Mouse (Mus musculus) telencephalon, adult 2 months (tissue): Measurements from ENCODE around the gene Piwil4.
"Not testable (repeated sequence)": the region's sequence is repeated elsewhere in the genome, so short reads cannot be mapped to it uniquely, and the experiment has no call there.

Experiments
- DNase-seq: peaks from one replicate; pipeline ENCODE4 v3.0.0-alpha.2; 2011; ENCODE audit warnings: low read depth, low spot score

Piwil4 gene

GRCm38 (mm10) chr9:14671965-14672364 is 68.6 kb downstream of the Piwil4 start:
- not testable (repeated sequence) for DNase-seq

DNA sequence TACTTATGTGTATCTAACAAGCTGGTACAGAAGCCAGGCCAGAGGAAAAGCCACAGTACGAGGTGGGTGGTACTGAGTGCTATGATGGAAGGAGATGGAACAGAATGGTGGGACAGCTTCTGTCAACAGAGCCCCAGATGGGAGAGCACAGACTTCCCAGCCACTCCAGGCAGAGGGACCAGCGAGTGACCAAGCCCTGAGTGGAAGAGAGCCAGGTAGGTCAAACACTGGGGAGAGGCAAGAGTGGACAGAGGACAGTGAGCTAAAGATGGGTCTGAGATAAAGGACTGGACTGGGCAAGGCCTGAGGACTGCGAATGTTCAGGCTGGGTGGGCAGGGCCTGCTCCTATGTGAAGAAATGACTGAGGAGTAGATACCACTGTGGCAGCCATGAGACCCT is 72.2 kb downstream of the Piwil4 start:
- no peak for DNase-seq

DNA sequence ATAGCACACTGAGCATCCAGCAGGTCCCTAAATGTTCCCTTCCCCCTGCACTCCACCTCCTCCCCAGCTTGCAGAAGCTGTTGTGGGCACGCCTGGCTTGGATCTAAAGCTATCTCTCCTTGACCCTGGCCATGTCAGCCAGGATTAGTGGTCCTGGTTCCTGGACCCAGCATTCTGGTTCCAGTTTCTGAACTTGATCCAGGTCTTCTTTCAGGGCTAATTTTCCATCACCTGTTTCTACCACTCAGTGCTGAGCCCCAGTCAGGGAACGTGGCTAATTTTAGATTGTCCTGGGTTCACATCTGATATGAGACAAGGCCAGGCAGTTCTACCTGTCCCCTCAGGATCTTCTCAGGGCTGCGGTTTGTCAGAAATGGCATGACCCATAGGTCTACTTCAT is 74.5 kb downstream of the Piwil4 start:
- DNase-seq, result no peak

GRCm38 (mm10) chr9:14663591-14663990 is 76.9 kb downstream of the Piwil4 start:
- no peak for DNase-seq

DNA sequence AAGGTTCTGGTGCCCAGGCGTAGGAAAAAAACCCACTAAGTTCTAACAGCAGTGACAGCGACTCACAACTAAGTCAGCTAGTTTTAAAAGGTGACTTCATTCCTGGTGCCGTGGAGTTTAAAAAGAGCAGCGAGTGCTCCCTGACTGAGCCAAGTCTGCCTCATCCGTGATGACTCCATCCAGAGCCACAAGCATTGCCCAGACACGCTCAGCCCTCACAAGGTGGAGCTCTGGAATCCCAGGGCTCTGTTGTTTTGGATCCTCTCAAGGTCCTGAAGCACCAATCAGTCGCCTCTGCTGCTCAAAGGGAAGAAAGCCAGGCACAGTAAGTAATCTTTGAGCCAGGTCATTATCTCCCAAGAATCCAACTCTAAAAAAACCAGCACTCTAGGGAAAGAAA is 77.7 kb downstream of the Piwil4 start:
- no peak for DNase-seq

DNA sequence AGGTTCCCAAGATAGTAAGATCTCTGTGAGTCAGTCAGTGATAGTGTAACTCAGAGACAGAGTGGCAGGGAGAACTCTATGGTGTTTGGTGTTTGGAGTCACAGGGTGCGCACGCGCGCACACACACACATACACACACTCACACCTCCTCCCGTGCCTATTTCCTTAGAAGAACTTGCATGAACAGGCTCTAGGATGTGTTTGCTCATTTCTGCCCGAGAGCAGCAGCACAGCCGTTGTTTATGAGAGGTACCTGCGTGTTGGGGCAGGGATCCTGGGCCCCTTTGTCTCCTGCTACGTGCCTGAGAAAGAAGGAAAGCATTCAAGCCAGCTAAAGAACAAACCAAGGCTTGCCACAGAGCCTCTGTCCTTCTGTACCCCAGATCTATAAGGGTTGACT is 78.4 kb downstream of the Piwil4 start:
- no peak for DNase-seq

DNA sequence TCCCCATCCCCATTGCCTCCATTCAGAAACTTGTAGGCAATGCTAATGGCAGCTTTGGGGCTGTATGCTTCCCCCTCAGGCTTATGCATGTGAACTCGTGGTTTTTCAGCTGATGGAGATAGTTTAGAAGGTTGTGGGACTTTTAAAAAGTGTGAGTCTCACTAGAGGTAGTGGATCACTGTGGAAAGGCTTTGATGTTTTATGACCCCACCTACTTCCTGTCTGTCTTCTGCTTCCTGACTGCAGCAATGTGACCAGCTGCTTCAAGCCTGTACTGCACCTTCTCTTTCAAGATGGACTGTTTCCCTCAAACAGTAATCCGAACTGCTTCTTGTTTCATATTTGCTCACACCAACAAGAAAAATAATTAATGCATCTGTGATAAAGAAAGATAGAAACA is 82.6 kb downstream of the Piwil4 start:
- no peak for DNase-seq

DNA sequence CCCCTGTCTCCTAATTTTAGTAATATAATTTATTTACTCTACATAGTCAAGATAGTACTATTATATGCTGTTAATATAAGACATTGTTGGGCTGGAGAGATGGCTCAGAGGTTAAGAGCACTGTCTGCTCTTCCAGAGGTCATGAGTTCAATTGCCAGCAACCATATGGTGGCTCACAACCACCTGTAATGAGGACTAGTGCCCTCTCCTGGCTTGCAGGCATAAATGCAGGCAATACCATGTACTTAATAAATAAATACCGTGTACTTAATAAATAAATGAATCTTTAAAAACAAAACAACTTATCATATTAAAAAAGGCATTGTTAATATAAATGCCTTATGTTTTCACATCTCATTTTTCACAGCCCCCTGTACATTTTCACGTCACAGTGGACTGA is 86.5 kb downstream of the Piwil4 start:
- no peak for DNase-seq

DNA sequence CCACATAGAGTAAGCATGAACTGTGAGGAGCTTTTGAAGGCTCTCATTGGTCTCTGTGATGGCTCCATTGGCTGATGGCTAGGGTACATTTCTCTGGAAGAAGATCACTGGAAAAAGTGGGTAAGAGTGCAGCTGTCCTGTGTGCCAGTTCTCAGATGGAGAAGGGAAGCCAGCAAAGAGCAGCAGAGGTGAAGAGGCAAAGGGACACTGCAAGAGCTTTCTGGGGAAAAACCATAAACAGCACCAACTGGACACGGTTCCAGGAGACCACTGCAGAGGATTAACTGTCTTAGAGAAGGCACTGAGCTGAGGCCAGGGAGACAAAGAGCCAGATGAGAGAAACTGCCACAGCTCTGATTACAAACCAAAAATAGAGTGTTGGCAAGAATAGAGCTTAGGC is 87.8 kb downstream of the Piwil4 start:
- DNase-seq, result no peak

DNA sequence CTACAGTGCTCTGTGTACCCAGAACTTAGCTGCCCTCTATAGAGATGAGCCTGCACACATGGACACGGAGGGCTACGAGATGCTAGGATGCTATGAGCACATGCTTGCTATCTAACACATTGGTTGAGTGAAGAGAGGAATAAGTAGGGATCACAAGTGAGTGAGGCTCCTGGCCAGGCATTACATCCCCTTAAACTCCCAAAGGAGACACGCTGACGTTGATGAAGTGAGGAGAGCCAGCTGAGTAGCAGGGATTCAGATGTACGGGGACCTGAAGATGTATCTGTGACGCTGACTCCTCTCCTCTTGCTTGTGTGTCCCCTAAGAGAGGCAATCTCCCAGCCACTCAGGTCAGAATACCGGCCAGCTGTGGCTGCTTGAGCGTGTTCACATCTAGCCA is 92.7 kb downstream of the Piwil4 start:
- DNase-seq, result no peak

DNA sequence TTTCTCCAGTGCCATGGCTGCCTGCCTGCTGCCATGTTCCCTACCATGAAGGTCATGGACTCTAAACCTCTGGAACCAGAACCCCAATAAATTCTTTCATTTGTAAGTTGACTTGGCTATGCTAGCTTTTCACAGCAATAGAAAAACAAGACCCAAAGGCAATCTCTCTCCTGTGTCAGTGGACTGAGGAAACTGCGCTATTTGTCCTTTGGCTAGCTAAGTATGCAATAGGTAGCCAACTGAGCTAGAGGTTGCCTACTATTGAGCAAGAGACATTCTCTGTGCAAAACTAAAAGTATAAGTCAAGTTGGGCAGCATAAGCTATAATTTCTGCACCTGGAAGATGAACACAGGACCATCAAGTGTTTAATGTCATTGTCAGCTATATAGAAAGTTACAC is 93.9 kb downstream of the Piwil4 start:
- no peak for DNase-seq
